Mouse (Mus musculus): ENCODE results near the gene Nbeal1. TPM values are rescaled to one million over a fixed set of nuclear protein-coding genes. Genes with fewer than 3 reads are reported as not detected.
A peak's percentile ranks its signal among the peaks of the same experiment; 100 is the strongest.
"Not testable (repeated sequence)": the region's sequence is repeated elsewhere in the genome, so short reads cannot be mapped to it uniquely, and the experiment has no call there.

Nbeal1 gene
- 13.8 and 15.4 TPM in 2 replicates for polyA plus RNA-seq (2016; fragmentation: Nextera tagmentation; extraction: Ambion mirVana)

GRCm38 (mm10) chr1:60179932-60180783 lies at the start of gene Nbeal1:
Gene Nbeal1, plus strand, starts transcription at chr1:60180599.
- ATAC-seq (ENCODE audit: low FRiP score): peak; percentile 99
- Histone ChIP-seq H3K4me2 (replicated peaks) (peak within 1 kb of the TSS; percentile 51), H3K9me3 (replicated peaks) (no peaks in the 10 kb centered on the region), H3K27me3 (no peaks in the 10 kb centered on the region), H3K9ac (peak within 1 kb of the TSS; percentile 88), H3K27ac (peak within 1 kb of the TSS; percentile 97), H3K4me1 (peaks cover 8% of the 10 kb centered on the region; the same call in 1 of the 2 replicates), H3K4me3 (peak within 1 kb of the TSS; percentile 84), H3K36me3 (no peaks in the 10 kb centered on the region)
- WGBS: under 1% methylated on average over 72 of the region's 74 CpGs

- Histone ChIP-seq H3K4me1 (no peaks in the 10 kb centered on the region), H3K9ac (no peak overlapping the region), H3K9me3 (replicated peaks) (no peaks in the 10 kb centered on the region), H3K36me3 (0 out of 2 replicates have a peak, but pooled peaks cover 3% of the 10 kb centered on the region), H3K27me3 (no peaks in the 10 kb centered on the region), H3K4me2 (replicated peaks) (no peak overlapping the region), H3K27ac (no peak overlapping the region), H3K4me3 (no peak overlapping the region)
- ATAC-seq (ENCODE audit: low FRiP score): no peak
- WGBS: 41% methylated on average over 9 of the region's 9 CpGs
These were observed 43.1 kb upstream of the Nbeal1 start for GRCm38 (mm10) chr1:60137346-60137745.

GRCm38 (mm10) chr1:60152700-60153099 lies 27.7 kb upstream of the Nbeal1 start:
- WGBS: 68% methylated on average over 5 of the region's 5 CpGs
- Histone ChIP-seq H3K27me3 (no peaks in the 10 kb centered on the region), H3K4me1 (no peaks in the 10 kb centered on the region), H3K27ac (no peak overlapping the region), H3K36me3 (peaks cover 3% of the 10 kb centered on the region; the same call in 1 of the 2 replicates), H3K9me3 (replicated peaks) (no peaks in the 10 kb centered on the region), H3K4me3 (no peak overlapping the region), H3K9ac (no peak overlapping the region), H3K4me2 (replicated peaks) (no peak overlapping the region)
- no peak for ATAC-seq (ENCODE audit: low FRiP score)

- ATAC-seq (ENCODE audit: low FRiP score): no peak
- H3K27me3 ChIP-seq: no peaks in the 10 kb centered on the region
- 88% methylated on average over 7 of the region's 7 CpGs for WGBS
- H3K9me3 ChIP-seq (replicated peaks): no peaks in the 10 kb centered on the region
- no peaks in the 10 kb centered on the region for H3K4me1 ChIP-seq
- H3K4me2 ChIP-seq (replicated peaks): no peak overlapping the region
- no peak overlapping the region for H3K4me3 ChIP-seq
- no peaks in the 10 kb centered on the region for H3K36me3 ChIP-seq
- H3K9ac ChIP-seq: no peak overlapping the region
- H3K27ac ChIP-seq: no peak overlapping the region
These were observed 23.7 kb upstream of the Nbeal1 start for GRCm38 (mm10) chr1:60156651-60157050.

- no peak for ATAC-seq (ENCODE audit: low FRiP score)
- Histone ChIP-seq H3K4me1 (no peaks in the 10 kb centered on the region), H3K27ac (no peak overlapping the region), H3K4me2 (replicated peaks) (no peak overlapping the region), H3K27me3 (no peaks in the 10 kb centered on the region), H3K9ac (no peak overlapping the region), H3K4me3 (no peak overlapping the region), H3K36me3 (no peaks in the 10 kb centered on the region), H3K9me3 (replicated peaks) (no peaks in the 10 kb centered on the region)
- 46% methylated on average over 3 of the region's 3 CpGs for WGBS
These were observed 22.0 kb upstream of the Nbeal1 start for GRCm38 (mm10) chr1:60158411-60158810.

GRCm38 (mm10) chr1:60163676-60164075 lies 16.7 kb upstream of the Nbeal1 start:
- Histone ChIP-seq H3K4me3 (no peak overlapping the region), H3K27me3 (no peaks in the 10 kb centered on the region), H3K9ac (no peak overlapping the region), H3K36me3 (no peaks in the 10 kb centered on the region), H3K4me2 (replicated peaks) (no peak overlapping the region), H3K4me1 (no peaks in the 10 kb centered on the region), H3K9me3 (replicated peaks) (no peaks in the 10 kb centered on the region), H3K27ac (no peak overlapping the region)
- 87% methylated on average over 3 of the region's 3 CpGs for WGBS
- no peak for ATAC-seq (ENCODE audit: low FRiP score)

GRCm38 (mm10) chr1:60169626-60170025 lies 10.8 kb upstream of the Nbeal1 start:
- no peaks in the 10 kb centered on the region for H3K4me1 ChIP-seq
- no peak for ATAC-seq (ENCODE audit: low FRiP score)
- WGBS: 80% methylated on average over 2 of the region's 2 CpGs

GRCm38 (mm10) chr1:60170251-60170650 lies 10.1 kb upstream of the Nbeal1 start:
- H3K36me3 ChIP-seq: no peaks in the 10 kb centered on the region

More at GRCm38 (mm10) chr1:60169626-60170025, 10.8 kb upstream of the Nbeal1 start:
- H3K27me3 ChIP-seq: no peaks in the 10 kb centered on the region
- no peak overlapping the region for H3K4me3 ChIP-seq
- H3K36me3 ChIP-seq: no peaks in the 10 kb centered on the region
- H3K9ac ChIP-seq: no peak overlapping the region
- no peak overlapping the region for H3K4me2 ChIP-seq (replicated peaks)
- no peaks in the 10 kb centered on the region for H3K9me3 ChIP-seq (replicated peaks)
- no peak overlapping the region for H3K27ac ChIP-seq

GRCm38 (mm10) chr1:60173119-60173518 lies 7.3 kb upstream of the Nbeal1 start:
- H3K4me2 ChIP-seq (replicated peaks): no peak overlapping the region
- no peaks in the 10 kb centered on the region for H3K9me3 ChIP-seq (replicated peaks)
- 87% methylated on average over 3 of the region's 3 CpGs for WGBS
- H3K4me3 ChIP-seq: no peak overlapping the region
- H3K4me1 ChIP-seq: no peaks in the 10 kb centered on the region
- H3K27me3 ChIP-seq: no peaks in the 10 kb centered on the region
- ATAC-seq (ENCODE audit: low FRiP score): no peak
- H3K9ac ChIP-seq: no peak overlapping the region
- no peak overlapping the region for H3K27ac ChIP-seq
- H3K36me3 ChIP-seq: no peaks in the 10 kb centered on the region

More at GRCm38 (mm10) chr1:60170251-60170650, 10.1 kb upstream of the Nbeal1 start:
- ATAC-seq (ENCODE audit: low FRiP score): no peak
- H3K4me2 ChIP-seq (replicated peaks): no peak overlapping the region
- H3K9me3 ChIP-seq (replicated peaks): no peaks in the 10 kb centered on the region
- H3K4me1 ChIP-seq: no peaks in the 10 kb centered on the region
- no peaks in the 10 kb centered on the region for H3K27me3 ChIP-seq
- no peak overlapping the region for H3K4me3 ChIP-seq
- WGBS: 78% methylated on average over 2 of the region's 2 CpGs
- no peak overlapping the region for H3K9ac ChIP-seq
- H3K27ac ChIP-seq: no peak overlapping the region

- 76% methylated on average over 1 of the region's 1 CpGs for WGBS
- not testable (repeated sequence) for H3K4me1 ChIP-seq; H3K9ac ChIP-seq; ATAC-seq (ENCODE audit: low FRiP score); H3K27ac ChIP-seq; H3K36me3 ChIP-seq; H3K4me2 ChIP-seq (replicated peaks); H3K27me3 ChIP-seq; H3K9me3 ChIP-seq (replicated peaks); H3K4me3 ChIP-seq
These were observed 2.6 kb upstream of the Nbeal1 start for GRCm38 (mm10) chr1:60177814-60178213.

- H3K4me3 ChIP-seq: peak overlapping the region; percentile 84; the same call in 1 of the 2 replicates
- H3K36me3 ChIP-seq: no peaks in the 10 kb centered on the region
- 16% methylated on average over 4 of the region's 4 CpGs for WGBS
- peak overlapping the region; percentile 51 for H3K4me2 ChIP-seq (replicated peaks)
- no peak for ATAC-seq (ENCODE audit: low FRiP score)
- H3K9me3 ChIP-seq (replicated peaks): no peaks in the 10 kb centered on the region
- H3K9ac ChIP-seq: peak overlapping the region; percentile 88
- peak overlapping the region; percentile 97 for H3K27ac ChIP-seq
- H3K4me1 ChIP-seq: peaks cover 8% of the 10 kb centered on the region; the same call in 1 of the 2 replicates
- no peaks in the 10 kb centered on the region for H3K27me3 ChIP-seq
These were observed 1.0 kb upstream of the Nbeal1 start for GRCm38 (mm10) chr1:60179376-60179775.

GRCm38 (mm10) chr1:60180784-60181221 lies 404 bp downstream of the Nbeal1 start:
- H3K36me3 ChIP-seq: no peaks in the 10 kb centered on the region
- peak overlapping the region; percentile 84 for H3K4me3 ChIP-seq
- no peaks in the 10 kb centered on the region for H3K27me3 ChIP-seq
- H3K9ac ChIP-seq: peak overlapping the region; percentile 88
- H3K9me3 ChIP-seq (replicated peaks): no peaks in the 10 kb centered on the region
- no peak; the same call in 1 of the 2 replicates for ATAC-seq (ENCODE audit: low FRiP score)
- WGBS: under 1% methylated on average over 30 of the region's 30 CpGs
- H3K27ac ChIP-seq: peak overlapping the region; percentile 97
- peaks cover 8% of the 10 kb centered on the region; the same call in 1 of the 2 replicates for H3K4me1 ChIP-seq
- peak overlapping the region; percentile 51 for H3K4me2 ChIP-seq (replicated peaks)

All from hindbrain, embryonic 12.5 days (tissue).